Mouse (Mus musculus): ENCODE results near the gene Ciapin1. TPM values are rescaled to one million over a fixed set of nuclear protein-coding genes. Genes with fewer than 3 reads are reported as not detected.

Ciapin1 gene
- total and polyA plus RNA-seq, 2 experiments: 11.9 to 48.9 TPM

DNA sequence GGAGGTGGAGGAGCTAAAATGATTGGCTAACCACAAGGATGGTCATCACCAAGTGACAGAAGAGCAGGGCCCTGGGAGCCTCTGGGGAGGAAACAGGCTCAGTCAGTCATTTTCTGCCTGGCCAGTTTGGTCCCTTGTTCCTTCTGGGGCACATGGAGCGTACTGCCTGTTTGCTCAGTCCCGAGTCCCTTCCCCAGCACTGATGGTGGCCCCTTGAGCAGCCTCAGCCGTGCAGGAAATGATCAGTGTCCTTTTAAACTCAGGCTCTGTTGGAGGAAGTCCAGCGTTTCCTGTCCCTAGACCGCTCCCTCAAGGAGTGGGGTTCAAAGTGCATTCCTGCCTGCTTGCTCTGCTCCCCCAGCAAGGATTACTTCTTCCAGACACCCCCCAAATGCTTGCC lies 59.7 kb downstream of the Ciapin1 start:
- H3K79me2 ChIP-seq (ENCODE audit: control insufficient read depth, insufficient read depth, low read length): no peaks in the 10 kb centered on the region
- whole genome bisulfite sequencing: 53% methylated on average over 5 of the region's 5 CpGs
- H3K9ac ChIP-seq (ENCODE audit: low read depth, low read length): no peak overlapping the region
- no peaks in the 10 kb centered on the region for H3K27me3 ChIP-seq (ENCODE audit: control insufficient read depth, insufficient read depth, low read length)
- peak; percentile 15 for DNase-seq (ENCODE audit: extremely low read depth, low read depth, low spot score)
- no peak for TF ChIP-seq CTCF (IDR thresholded peaks at IDR 0.05; ENCODE audit: low read depth, low read length)
- TF ChIP-seq POLR2A (IDR thresholded peaks at IDR 0.05; ENCODE audit: extremely low read depth, insufficient read depth, low read length): no peak
- H3K4me3 ChIP-seq (ENCODE audit: insufficient read depth, low read depth, low read length): no peak overlapping the region
- H3K27ac ChIP-seq (replicated peaks; ENCODE audit: insufficient read depth, low read depth, low read length): no peak overlapping the region
- no peaks in the 10 kb centered on the region; the same call in 1 of the 2 replicates for H3K4me1 ChIP-seq (ENCODE audit: control insufficient read depth, insufficient read depth, low read length)
- H3K36me3 ChIP-seq (ENCODE audit: control insufficient read depth, insufficient read depth, low read length): no peaks in the 10 kb centered on the region

DNA sequence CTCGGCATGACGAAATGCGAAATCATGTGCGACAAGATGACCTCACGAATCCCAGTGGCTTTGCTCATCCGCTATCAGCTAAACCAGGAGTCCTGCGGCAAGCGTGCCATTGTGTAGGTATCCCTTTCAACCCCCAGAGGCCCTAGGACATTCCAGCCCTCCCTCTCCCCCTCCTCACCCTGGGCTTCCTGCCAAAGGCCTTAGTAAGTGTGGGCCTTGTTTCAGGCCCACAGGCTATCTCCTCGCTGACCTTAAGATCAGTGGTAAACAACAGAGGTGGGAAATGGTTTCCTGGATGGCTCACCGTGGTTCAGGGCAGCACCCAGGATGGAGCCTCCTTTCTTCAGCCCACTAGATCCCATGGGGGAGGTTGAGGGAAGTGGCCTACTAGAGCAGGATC lies 60.1 kb downstream of the Ciapin1 start:
- Histone ChIP-seq H3K27me3 (ENCODE audit: control insufficient read depth, insufficient read depth, low read length) (peaks cover 2% of the 10 kb centered on the region), H3K4me1 (ENCODE audit: control insufficient read depth, insufficient read depth, low read length) (no peaks in the 10 kb centered on the region; the same call in 1 of the 2 replicates), H3K27ac (replicated peaks; ENCODE audit: insufficient read depth, low read depth, low read length) (no peak overlapping the region), H3K4me3 (ENCODE audit: insufficient read depth, low read depth, low read length) (no peak overlapping the region), H3K9ac (ENCODE audit: low read depth, low read length) (no peak overlapping the region), H3K79me2 (ENCODE audit: control insufficient read depth, insufficient read depth, low read length) (no peaks in the 10 kb centered on the region), H3K36me3 (ENCODE audit: control insufficient read depth, insufficient read depth, low read length) (no peaks in the 10 kb centered on the region)
- no peak for TF ChIP-seq POLR2A (IDR thresholded peaks at IDR 0.05; ENCODE audit: extremely low read depth, insufficient read depth, low read length)
- TF ChIP-seq CTCF (IDR thresholded peaks at IDR 0.05; ENCODE audit: low read depth, low read length): no peak
- 58% methylated on average over 10 of the region's 10 CpGs for WGBS
- DNase-seq (ENCODE audit: extremely low read depth, low read depth, low spot score): no peak

DNA sequence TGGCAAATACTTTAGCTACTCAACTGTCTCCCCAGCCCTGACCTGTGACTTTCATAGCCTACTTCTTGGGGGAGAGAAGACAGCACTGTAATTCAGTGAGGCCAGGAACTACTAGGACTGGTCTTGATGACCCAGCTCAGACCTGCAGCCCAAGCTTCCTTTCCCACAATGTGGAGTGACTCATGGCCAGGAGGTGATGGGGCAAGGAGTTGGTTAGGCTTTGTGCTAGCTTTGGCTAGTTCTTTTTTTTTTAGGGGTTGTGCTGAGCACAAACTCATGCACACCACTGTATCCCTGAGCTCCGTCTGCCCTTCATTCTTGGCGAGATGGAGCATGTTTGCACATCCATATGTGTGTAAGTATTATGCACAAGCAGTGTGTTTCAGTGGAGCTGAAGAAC lies 61.8 kb downstream of the Ciapin1 start:
- H3K4me3 ChIP-seq (ENCODE audit: insufficient read depth, low read depth, low read length): no peak overlapping the region
- no peak for DNase-seq (ENCODE audit: extremely low read depth, low read depth, low spot score)
- H3K9ac ChIP-seq (ENCODE audit: low read depth, low read length): no peak overlapping the region
- no peak overlapping the region for H3K27ac ChIP-seq (replicated peaks; ENCODE audit: insufficient read depth, low read depth, low read length)
- H3K36me3 ChIP-seq (ENCODE audit: control insufficient read depth, insufficient read depth, low read length): no peaks in the 10 kb centered on the region
- TF ChIP-seq CTCF (IDR thresholded peaks at IDR 0.05; ENCODE audit: low read depth, low read length) (no peak), POLR2A (IDR thresholded peaks at IDR 0.05; ENCODE audit: extremely low read depth, insufficient read depth, low read length) (no peak)
- 75% methylated on average over 2 of the region's 2 CpGs for WGBS
- no peaks in the 10 kb centered on the region; the same call in 1 of the 2 replicates for H3K4me1 ChIP-seq (ENCODE audit: control insufficient read depth, insufficient read depth, low read length)
- H3K79me2 ChIP-seq (ENCODE audit: control insufficient read depth, insufficient read depth, low read length): no peaks in the 10 kb centered on the region
- H3K27me3 ChIP-seq (ENCODE audit: control insufficient read depth, insufficient read depth, low read length): peaks cover 11% of the 10 kb centered on the region

- TF ChIP-seq POLR2A (IDR thresholded peaks at IDR 0.05; ENCODE audit: extremely low read depth, insufficient read depth, low read length): no peak
- no peak for TF ChIP-seq CTCF (IDR thresholded peaks at IDR 0.05; ENCODE audit: low read depth, low read length)
- H3K4me1 ChIP-seq (ENCODE audit: control insufficient read depth, insufficient read depth, low read length): no peaks in the 10 kb centered on the region; the same call in 1 of the 2 replicates
- peaks cover 11% of the 10 kb centered on the region for H3K27me3 ChIP-seq (ENCODE audit: control insufficient read depth, insufficient read depth, low read length)
- 85% methylated on average over 1 of the region's 1 CpGs for WGBS
- DNase-seq (ENCODE audit: extremely low read depth, low read depth, low spot score): no peak
- no peak overlapping the region for H3K9ac ChIP-seq (ENCODE audit: low read depth, low read length)
- no peak overlapping the region for H3K4me3 ChIP-seq (ENCODE audit: insufficient read depth, low read depth, low read length)
- H3K79me2 ChIP-seq (ENCODE audit: control insufficient read depth, insufficient read depth, low read length): no peaks in the 10 kb centered on the region
- no peaks in the 10 kb centered on the region for H3K36me3 ChIP-seq (ENCODE audit: control insufficient read depth, insufficient read depth, low read length)
- no peak overlapping the region for H3K27ac ChIP-seq (replicated peaks; ENCODE audit: insufficient read depth, low read depth, low read length)
Measured at GRCm38 (mm10) chr8:94774601-94775000, 63.6 kb downstream of the Ciapin1 start.

GRCm38 (mm10) chr8:94773700-94774171 lies 64.4 kb downstream of the Ciapin1 start:
- Histone ChIP-seq H3K27me3 (ENCODE audit: control insufficient read depth, insufficient read depth, low read length) (peaks cover 11% of the 10 kb centered on the region), H3K27ac (replicated peaks; ENCODE audit: insufficient read depth, low read depth, low read length) (no peak overlapping the region), H3K36me3 (ENCODE audit: control insufficient read depth, insufficient read depth, low read length) (no peaks in the 10 kb centered on the region), H3K79me2 (ENCODE audit: control insufficient read depth, insufficient read depth, low read length) (no peaks in the 10 kb centered on the region), H3K4me3 (ENCODE audit: insufficient read depth, low read depth, low read length) (no peak overlapping the region), H3K4me1 (ENCODE audit: control insufficient read depth, insufficient read depth, low read length) (no peaks in the 10 kb centered on the region; the same call in 1 of the 2 replicates), H3K9ac (ENCODE audit: low read depth, low read length) (no peak overlapping the region)
- DNase-seq (ENCODE audit: extremely low read depth, low read depth, low spot score): no peak
- 71% methylated on average over 12 of the region's 12 CpGs for WGBS
- TF ChIP-seq CTCF (IDR thresholded peaks at IDR 0.05; ENCODE audit: low read depth, low read length) (no peak), POLR2A (IDR thresholded peaks at IDR 0.05; ENCODE audit: extremely low read depth, insufficient read depth, low read length) (no peak)

DNA sequence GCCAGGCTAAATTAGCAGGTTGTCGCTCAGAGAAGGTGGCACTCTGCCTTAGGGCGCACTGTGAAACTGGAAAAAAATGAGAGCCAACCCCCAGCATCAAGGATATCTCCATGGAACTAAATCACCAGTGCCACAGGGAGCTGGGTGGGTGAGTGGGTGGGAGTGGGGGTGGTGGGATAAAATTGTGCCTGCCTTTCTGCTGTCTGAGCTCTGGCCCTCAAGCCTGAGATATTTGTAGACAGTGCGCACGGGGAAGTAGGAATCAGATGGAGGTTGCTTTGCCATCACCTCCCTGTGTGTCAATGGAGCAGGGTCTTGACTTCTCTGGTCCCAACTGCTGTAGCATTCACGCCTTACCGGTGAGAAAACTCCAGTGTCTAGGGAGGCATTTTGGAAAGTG lies 65.1 kb downstream of the Ciapin1 start:
- Histone ChIP-seq H3K4me1 (ENCODE audit: control insufficient read depth, insufficient read depth, low read length) (no peaks in the 10 kb centered on the region; the same call in 1 of the 2 replicates), H3K79me2 (ENCODE audit: control insufficient read depth, insufficient read depth, low read length) (no peaks in the 10 kb centered on the region), H3K4me3 (ENCODE audit: insufficient read depth, low read depth, low read length) (no peak overlapping the region)

More for the DNA sequence above, 65.1 kb downstream of the Ciapin1 start:
- 65% methylated on average over 6 of the region's 6 CpGs for WGBS
- no peaks in the 10 kb centered on the region for H3K36me3 ChIP-seq (ENCODE audit: control insufficient read depth, insufficient read depth, low read length)
- H3K9ac ChIP-seq (ENCODE audit: low read depth, low read length): no peak overlapping the region
- TF ChIP-seq CTCF (IDR thresholded peaks at IDR 0.05; ENCODE audit: low read depth, low read length) (no peak), POLR2A (IDR thresholded peaks at IDR 0.05; ENCODE audit: extremely low read depth, insufficient read depth, low read length) (no peak)
- DNase-seq (ENCODE audit: extremely low read depth, low read depth, low spot score): no peak
- H3K27me3 ChIP-seq (ENCODE audit: control insufficient read depth, insufficient read depth, low read length): peaks cover 11% of the 10 kb centered on the region
- no peak overlapping the region for H3K27ac ChIP-seq (replicated peaks; ENCODE audit: insufficient read depth, low read depth, low read length)

Data from liver, adult 2 months (tissue).